Mouse (Mus musculus): ENCODE data around the gene Mmp25. TPM values are rescaled to one million over a fixed set of nuclear protein-coding genes. Genes with fewer than 3 reads are reported as not detected.

Mmp25 gene
- polyA plus RNA-seq, 1 experiment: 1.9 TPM

DNA sequence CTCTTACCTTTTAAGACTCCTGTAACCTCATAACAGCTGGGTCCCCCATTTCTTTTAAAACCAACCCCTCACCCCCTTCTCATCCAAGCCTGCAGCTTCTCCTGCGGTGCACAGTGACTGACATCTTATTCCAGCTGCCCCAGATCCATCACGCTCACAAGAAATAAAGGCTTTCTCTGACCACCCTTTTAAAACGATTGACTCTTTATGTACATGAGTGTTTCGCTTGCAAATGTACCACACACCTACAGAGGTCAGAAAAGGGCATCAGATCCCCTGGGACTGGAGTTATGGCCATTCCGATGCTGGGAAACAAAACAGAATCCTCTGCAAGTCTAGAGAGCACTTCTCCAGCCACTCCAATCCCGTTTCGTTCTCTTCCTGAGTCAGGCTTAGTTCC, 17.3 kb downstream of the Mmp25 start:
- TF ChIP-seq CTCF (IDR thresholded peaks at IDR 0.05; ENCODE audit: borderline replicate concordance, extremely low read depth, insufficient read depth, insufficient read length) (no peak), POLR2A (IDR thresholded peaks at IDR 0.05; ENCODE audit: borderline replicate concordance, extremely low read depth, insufficient read depth, insufficient read length, poor library complexity, severe bottlenecking) (no peak)
- DNase-seq (ENCODE audit: low read depth): no peak

DNA sequence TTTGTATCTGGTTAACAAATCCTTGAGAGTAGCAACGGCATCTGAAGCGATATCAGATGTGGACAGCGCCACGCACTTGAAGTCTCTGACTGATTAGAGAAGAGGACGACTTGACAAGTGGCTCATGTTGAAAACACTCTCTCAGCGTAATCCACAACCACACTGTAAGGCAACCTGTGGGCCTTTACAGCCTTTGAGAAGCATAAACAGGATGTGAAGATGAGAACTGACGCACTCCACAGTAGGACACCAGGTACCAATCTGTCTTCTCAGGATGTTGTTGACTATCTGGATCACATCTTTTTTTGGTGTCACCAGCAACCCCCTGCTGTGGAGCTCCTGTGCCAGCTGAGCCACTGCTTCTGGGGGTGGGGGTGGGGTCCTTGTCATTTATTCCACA, 24.7 kb downstream of the Mmp25 start:
- no peak for DNase-seq (ENCODE audit: low read depth)
- TF ChIP-seq POLR2A (IDR thresholded peaks at IDR 0.05; ENCODE audit: borderline replicate concordance, extremely low read depth, insufficient read depth, insufficient read length, poor library complexity, severe bottlenecking): no peak
- no peak for TF ChIP-seq CTCF (IDR thresholded peaks at IDR 0.05; ENCODE audit: borderline replicate concordance, extremely low read depth, insufficient read depth, insufficient read length)

DNA sequence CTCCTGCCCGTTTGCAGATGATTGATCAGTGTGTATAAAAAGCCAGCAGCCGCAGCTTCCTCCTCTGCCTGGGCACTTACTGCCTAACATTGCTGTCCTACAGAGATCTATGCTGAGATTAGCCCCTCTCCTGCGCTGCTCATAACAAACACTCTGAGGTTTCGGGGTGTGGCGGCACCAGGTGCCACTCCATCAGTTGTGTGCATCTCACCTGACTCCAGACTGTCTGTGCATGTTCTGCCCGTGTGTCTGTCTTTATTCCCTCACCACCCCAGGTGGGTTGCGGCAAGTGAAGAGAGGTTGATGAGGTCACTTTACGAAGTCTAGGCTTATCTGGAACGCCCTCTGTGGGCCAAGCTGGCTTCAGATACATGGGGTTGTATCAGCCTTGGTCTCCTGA, 28.0 kb downstream of the Mmp25 start:
- DNase-seq (ENCODE audit: low read depth): no peak

DNA sequence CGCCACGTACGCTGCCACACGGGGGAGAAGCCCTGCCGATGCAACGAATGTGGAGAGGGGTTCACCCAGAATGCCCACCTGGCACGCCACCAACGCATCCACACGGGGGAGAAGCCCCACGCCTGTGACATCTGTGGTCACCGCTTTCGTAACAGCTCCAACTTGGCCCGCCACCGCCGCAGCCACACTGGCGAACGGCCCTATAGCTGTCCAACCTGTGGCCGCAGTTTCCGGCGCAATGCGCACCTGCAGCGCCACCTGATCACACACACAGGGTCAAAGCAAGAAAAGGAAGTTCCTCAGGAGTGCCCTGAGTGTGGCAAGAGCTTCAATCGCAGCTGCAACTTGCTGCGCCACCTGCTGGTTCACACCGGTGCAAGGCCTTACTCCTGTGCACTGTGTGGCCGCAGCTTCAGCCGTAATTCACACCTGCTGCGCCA, 34.7 kb downstream of the Mmp25 start:
- DNase-seq (ENCODE audit: low read depth): peak; percentile 43
- TF ChIP-seq CTCF (IDR thresholded peaks at IDR 0.05; ENCODE audit: borderline replicate concordance, extremely low read depth, insufficient read depth, insufficient read length): peak; percentile 67
- no peak for TF ChIP-seq POLR2A (IDR thresholded peaks at IDR 0.05; ENCODE audit: borderline replicate concordance, extremely low read depth, insufficient read depth, insufficient read length, poor library complexity, severe bottlenecking)

More for the DNA sequence above, 28.0 kb downstream of the Mmp25 start:
- TF ChIP-seq CTCF (IDR thresholded peaks at IDR 0.05; ENCODE audit: borderline replicate concordance, extremely low read depth, insufficient read depth, insufficient read length): no peak
- no peak for TF ChIP-seq POLR2A (IDR thresholded peaks at IDR 0.05; ENCODE audit: borderline replicate concordance, extremely low read depth, insufficient read depth, insufficient read length, poor library complexity, severe bottlenecking)

DNA sequence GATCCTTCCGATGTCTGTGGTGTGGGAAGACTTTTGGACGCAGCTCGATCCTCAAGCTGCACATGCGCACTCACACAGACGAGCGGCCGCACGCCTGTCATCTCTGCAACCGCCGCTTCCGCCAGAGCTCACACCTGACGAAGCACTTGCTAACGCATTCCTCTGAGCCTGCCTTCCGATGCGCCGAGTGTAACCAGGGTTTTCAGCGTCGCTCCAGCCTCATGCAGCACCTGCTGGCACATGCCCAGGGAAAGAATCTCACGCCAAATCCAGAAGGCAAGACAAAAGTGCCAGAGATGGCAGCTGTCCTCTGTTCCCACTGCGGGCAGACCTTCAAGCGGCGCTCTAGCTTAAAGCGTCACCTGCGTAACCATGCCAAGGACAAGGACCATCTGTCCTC, 35.5 kb downstream of the Mmp25 start:
- TF ChIP-seq CTCF (IDR thresholded peaks at IDR 0.05; ENCODE audit: borderline replicate concordance, extremely low read depth, insufficient read depth, insufficient read length) (no peak), POLR2A (IDR thresholded peaks at IDR 0.05; ENCODE audit: borderline replicate concordance, extremely low read depth, insufficient read depth, insufficient read length, poor library complexity, severe bottlenecking) (no peak)
- DNase-seq (ENCODE audit: low read depth): peak; percentile 14

DNA sequence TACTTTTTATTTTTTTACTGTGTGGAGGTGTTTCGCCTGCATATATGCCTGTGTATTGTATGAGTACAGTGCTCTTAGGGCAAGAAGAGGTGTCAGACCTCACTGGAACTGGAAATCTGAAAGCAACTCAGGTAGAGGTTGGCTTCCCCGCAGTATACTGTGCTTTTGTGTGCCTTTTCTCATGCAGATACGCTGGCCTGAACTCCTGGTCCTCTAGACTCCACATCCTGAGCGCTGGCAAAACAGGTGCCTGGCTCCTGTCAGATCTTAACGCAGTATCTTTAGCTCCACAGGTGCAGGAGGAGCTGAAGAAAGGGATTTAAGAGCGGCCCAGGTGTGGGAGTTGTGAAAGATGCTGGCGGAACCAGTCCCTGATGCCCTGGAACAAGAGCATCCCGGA, 39.9 kb downstream of the Mmp25 start:
- TF ChIP-seq POLR2A (IDR thresholded peaks at IDR 0.05; ENCODE audit: borderline replicate concordance, extremely low read depth, insufficient read depth, insufficient read length, poor library complexity, severe bottlenecking) (no peak), CTCF (IDR thresholded peaks at IDR 0.05; ENCODE audit: borderline replicate concordance, extremely low read depth, insufficient read depth, insufficient read length) (no peak)
- DNase-seq (ENCODE audit: low read depth): no peak

DNA sequence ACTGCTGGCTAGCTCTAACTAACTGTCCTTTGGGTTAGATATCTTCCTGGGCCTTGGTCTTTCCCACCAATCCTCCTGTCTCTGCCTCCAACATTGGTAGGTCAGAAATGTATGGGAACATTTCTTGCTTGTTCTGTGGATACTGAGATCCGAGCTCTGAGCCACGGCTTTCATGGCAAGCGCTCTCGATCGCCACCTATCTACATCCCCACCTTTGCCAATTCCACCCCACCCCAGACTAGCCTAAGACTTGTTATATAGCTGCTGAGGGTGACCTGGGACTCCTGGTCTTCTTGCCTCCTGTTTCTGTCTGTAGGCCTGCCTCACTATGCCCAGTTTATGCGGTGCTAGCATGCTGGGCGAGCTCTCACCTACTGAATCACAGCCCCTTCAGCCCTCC, 40.7 kb downstream of the Mmp25 start:
- TF ChIP-seq CTCF (IDR thresholded peaks at IDR 0.05; ENCODE audit: borderline replicate concordance, extremely low read depth, insufficient read depth, insufficient read length) (peak; percentile 13; the same call in 1 of the 2 replicates), POLR2A (IDR thresholded peaks at IDR 0.05; ENCODE audit: borderline replicate concordance, extremely low read depth, insufficient read depth, insufficient read length, poor library complexity, severe bottlenecking) (no peak)
- DNase-seq (ENCODE audit: low read depth): no peak

DNA sequence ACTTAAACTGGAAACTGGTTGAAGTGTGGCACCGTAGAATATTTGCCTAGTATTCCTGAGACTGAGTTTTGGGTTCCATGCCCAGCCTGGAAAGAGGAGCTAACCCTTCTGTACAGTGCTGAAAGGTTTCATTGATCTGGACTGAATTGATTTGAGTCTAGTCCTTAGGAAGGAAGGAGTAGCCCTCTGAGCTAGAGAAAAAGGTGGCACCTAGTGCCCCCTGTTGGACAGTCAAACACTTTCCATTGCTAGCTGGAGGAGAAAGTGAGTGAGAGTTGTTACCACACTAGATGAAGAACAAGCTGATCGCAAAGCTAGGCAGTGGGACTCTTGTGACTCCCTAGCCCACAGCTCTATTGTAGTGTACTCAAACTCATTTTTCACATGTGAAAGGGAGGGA, 41.5 kb downstream of the Mmp25 start:
- TF ChIP-seq CTCF (IDR thresholded peaks at IDR 0.05; ENCODE audit: borderline replicate concordance, extremely low read depth, insufficient read depth, insufficient read length): peak; percentile 54; the same call in 1 of the 2 replicates
- TF ChIP-seq POLR2A (IDR thresholded peaks at IDR 0.05; ENCODE audit: borderline replicate concordance, extremely low read depth, insufficient read depth, insufficient read length, poor library complexity, severe bottlenecking): no peak
- peak; percentile 60 for DNase-seq (ENCODE audit: low read depth)

DNA sequence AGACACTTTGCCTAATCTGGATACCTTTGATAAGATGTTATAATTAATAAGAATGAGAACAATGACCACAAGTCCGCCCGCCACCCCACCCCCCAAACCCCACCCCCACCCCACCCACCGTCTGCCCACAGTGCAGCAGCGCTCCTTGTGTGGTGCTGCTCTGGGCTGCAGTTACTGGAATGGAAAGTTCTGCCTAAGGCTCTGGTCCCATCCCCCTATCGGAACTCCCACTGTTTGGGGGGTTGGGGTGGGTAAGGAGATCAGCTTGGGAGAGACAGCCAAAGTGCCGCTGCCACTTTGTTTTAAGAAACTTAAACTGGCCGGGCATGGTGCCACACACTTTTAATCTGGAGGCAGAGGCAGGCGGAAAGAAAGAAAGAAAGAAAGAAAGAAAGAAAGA, 42.0 kb downstream of the Mmp25 start:
- TF ChIP-seq CTCF (IDR thresholded peaks at IDR 0.05; ENCODE audit: borderline replicate concordance, extremely low read depth, insufficient read depth, insufficient read length): no peak
- no peak for TF ChIP-seq POLR2A (IDR thresholded peaks at IDR 0.05; ENCODE audit: borderline replicate concordance, extremely low read depth, insufficient read depth, insufficient read length, poor library complexity, severe bottlenecking)
- peak; percentile 44 for DNase-seq (ENCODE audit: low read depth)

DNA sequence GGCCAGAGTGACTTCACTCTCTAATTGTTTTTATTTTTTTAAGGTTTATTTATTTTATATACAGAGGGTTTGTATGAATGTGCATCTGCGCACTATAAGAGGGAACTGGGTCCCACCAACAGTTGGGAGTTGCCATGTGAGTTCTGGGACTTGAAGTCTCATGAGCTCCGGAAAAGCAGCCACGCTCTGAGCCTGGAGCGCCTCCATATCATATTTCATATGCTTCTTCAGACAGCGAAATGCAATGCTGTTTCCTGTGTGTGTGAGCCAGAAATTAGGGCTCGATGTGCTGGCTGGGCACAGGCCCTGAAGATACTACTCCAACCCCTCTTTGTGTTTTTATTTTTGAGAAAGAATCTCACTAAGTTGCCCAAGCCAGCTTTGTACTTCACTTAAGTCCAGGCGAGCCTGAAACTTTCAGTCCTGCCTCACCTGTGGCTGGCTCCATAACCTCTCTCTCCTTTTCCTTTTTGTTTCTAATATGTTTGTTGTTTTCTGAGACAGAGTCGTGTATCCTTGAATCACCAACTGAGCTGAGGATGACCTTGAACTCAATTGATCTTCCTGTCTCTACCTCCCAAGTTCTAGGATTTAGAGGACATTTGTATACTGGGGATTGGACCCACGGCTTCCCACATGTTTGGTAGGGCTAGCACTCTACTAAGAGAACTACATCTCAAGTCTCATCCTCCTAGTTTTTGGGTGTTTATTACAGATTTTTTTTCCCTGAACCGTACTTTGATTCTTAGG, 43.1 kb downstream of the Mmp25 start:
- DNase-seq (ENCODE audit: low read depth): no peak

DNA sequence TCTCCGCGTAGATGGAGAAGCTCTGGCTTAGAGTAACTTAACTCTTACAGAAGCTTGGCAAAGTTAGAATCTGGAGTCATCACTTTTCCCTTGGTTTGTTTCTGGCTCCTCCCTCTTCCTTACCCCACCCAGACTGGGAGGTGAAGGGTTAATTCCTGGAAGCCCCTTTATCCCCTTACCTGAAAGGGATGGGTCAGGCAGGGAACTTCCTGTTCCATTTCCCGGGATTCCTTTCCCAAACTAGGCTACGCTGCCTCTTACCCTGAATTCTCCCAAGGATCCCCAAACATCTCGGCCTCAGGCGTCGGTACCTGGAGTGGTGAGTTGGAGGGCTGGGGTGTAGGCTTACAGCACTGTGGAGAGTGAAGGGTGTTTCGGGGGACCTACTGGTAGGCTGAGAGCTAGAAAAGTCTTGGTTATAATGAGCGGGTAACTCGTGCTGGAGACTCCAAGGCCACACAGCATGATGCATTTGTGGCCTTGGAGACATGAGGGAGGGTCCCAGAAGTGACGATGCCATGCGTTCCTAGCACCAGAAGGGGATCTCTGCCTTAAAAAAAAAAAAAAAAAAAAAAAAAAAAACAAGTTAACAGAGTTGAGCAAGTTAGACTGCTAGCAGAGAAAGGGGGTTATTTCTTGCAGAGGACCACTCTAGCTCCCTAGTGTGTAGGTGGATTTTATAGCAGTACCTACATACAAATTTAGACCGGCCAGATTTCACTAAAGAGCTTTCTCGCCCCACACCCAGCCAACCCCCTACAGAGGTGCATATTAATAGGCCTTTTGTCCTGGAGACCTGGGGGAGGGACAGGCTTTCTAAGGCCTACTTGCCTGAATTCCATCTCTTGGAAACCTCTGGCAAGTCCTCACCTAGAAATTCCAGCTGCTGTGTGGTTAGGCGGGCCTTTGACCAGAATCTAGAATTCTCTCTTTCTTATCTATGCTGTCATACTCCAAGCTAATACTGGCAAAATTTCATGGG, 44.1 kb downstream of the Mmp25 start, which contains the start of gene Zscan10:
Gene Zscan10 (plus strand): TSS at position 216 of the 982 bp plus-strand sequence.
- DNase-seq (ENCODE audit: low read depth): no peak
- TF ChIP-seq POLR2A (IDR thresholded peaks at IDR 0.05; ENCODE audit: borderline replicate concordance, extremely low read depth, insufficient read depth, insufficient read length, poor library complexity, severe bottlenecking) (no peak), CTCF (IDR thresholded peaks at IDR 0.05; ENCODE audit: borderline replicate concordance, extremely low read depth, insufficient read depth, insufficient read length) (no peak)

More for the DNA sequence above, 43.1 kb downstream of the Mmp25 start:
- TF ChIP-seq CTCF (IDR thresholded peaks at IDR 0.05; ENCODE audit: borderline replicate concordance, extremely low read depth, insufficient read depth, insufficient read length): no peak
- TF ChIP-seq POLR2A (IDR thresholded peaks at IDR 0.05; ENCODE audit: borderline replicate concordance, extremely low read depth, insufficient read depth, insufficient read length, poor library complexity, severe bottlenecking): no peak

Measured in brain, embryonic 14.5 days (tissue).